Mouse (Mus musculus) macrophage (primary cell): ENCODE data around the gene Cd2. TPM values are rescaled to one million over a fixed set of nuclear protein-coding genes. Genes with fewer than 3 reads are reported as not detected.

Experiments used
- H3K27ac ChIP-seq: fragments of 350-480 bp; formaldehyde crosslinking; 2 replicates; pipeline ENCODE4 v1.9.0; 2021
- H3K36me3 ChIP-seq: fragments of 350-480 bp; formaldehyde crosslinking; 2 replicates; pipeline ENCODE4 v1.9.0; 2021; ENCODE audit errors: inconsistent target
- H3K4me3 ChIP-seq: fragments of 350-480 bp; formaldehyde crosslinking; 2 replicates; pipeline ENCODE4 v1.9.0; 2021; ENCODE audit errors: inconsistent target
- H3K79me2 ChIP-seq: fragments of 350-480 bp; formaldehyde crosslinking; 2 replicates; pipeline ENCODE4 v1.9.0; 2021; ENCODE audit errors: inconsistent target
- WGBS: methylation state at CpG from one replicate; pipeline ENCODE4 v1.1.7; 2026; ENCODE audit warnings: inconsistent platforms; ENCODE audit not compliant: missing documents; 5-methylcytosine and 5-hydroxymethylcytosine counted together
- polyA plus RNA-seq: library from polyadenylated mRNA; stranded (reverse); fragments of 250-400 nt; gene quantifications from 3 replicates; pipeline ENCODE4 v1.2.4, GENCODE M21; 2018; ENCODE audit warnings: inconsistent platforms

Cd2 gene
- polyA plus RNA-seq, 1 experiment from 2014 or later = 0.59 TPM

GRCm38 (mm10) chr3:101283869-101284706 is 3.7 kb downstream of the Cd2 start:
- Histone ChIP-seq H3K27ac (no peak overlapping the region), H3K36me3 (no peaks in the 10 kb centered on the region), H3K4me3 (no peak overlapping the region), H3K79me2 (no peaks in the 10 kb centered on the region)
- WGBS = 87% methylated on average over 13 of the region's 13 CpGs

- Histone ChIP-seq H3K79me2 (no peaks in the 10 kb centered on the region), H3K27ac (no peak overlapping the region), H3K4me3 (no peak overlapping the region), H3K36me3 (no peaks in the 10 kb centered on the region)
- WGBS = 77% methylated on average over 4 of the region's 4 CpGs
Observed at GRCm38 (mm10) chr3:101283441-101283840, 4.3 kb downstream of the Cd2 start.

- Histone ChIP-seq H3K27ac (no peak overlapping the region), H3K36me3 (no peaks in the 10 kb centered on the region), H3K4me3 (no peak overlapping the region), H3K79me2 (no peaks in the 10 kb centered on the region)
- WGBS = 94% methylated on average over 9 of the region's 9 CpGs
Observed at GRCm38 (mm10) chr3:101282556-101283180, 5.1 kb downstream of the Cd2 start.

- no peaks in the 10 kb centered on the region for H3K79me2 ChIP-seq
- H3K4me3 ChIP-seq = no peak overlapping the region
- no peak overlapping the region for H3K27ac ChIP-seq
- WGBS = 72% methylated on average over 4 of the region's 4 CpGs
- no peaks in the 10 kb centered on the region for H3K36me3 ChIP-seq
Observed at GRCm38 (mm10) chr3:101281841-101282240, 5.9 kb downstream of the Cd2 start.

- Histone ChIP-seq H3K36me3 (no peaks in the 10 kb centered on the region), H3K4me3 (no peak overlapping the region), H3K79me2 (no peaks in the 10 kb centered on the region), H3K27ac (no peak overlapping the region)
- WGBS = 44% methylated on average over 15 of the region's 15 CpGs
Observed at GRCm38 (mm10) chr3:101280348-101281311, 7.1 kb downstream of the Cd2 start.

- Histone ChIP-seq H3K4me3 (no peak overlapping the region), H3K27ac (no peak overlapping the region), H3K36me3 (no peaks in the 10 kb centered on the region), H3K79me2 (no peaks in the 10 kb centered on the region)
- WGBS = 86% methylated on average over 9 of the region's 10 CpGs
Observed at GRCm38 (mm10) chr3:101279561-101279960, 8.2 kb downstream of the Cd2 start.

GRCm38 (mm10) chr3:101278396-101278795 is 9.3 kb downstream of the Cd2 start:
- Histone ChIP-seq H3K36me3 (no peaks in the 10 kb centered on the region), H3K79me2 (no peaks in the 10 kb centered on the region), H3K27ac (no peak overlapping the region), H3K4me3 (no peak overlapping the region)
- 80% methylated on average over 5 of the region's 5 CpGs for WGBS

GRCm38 (mm10) chr3:101277830-101278229 is 9.9 kb downstream of the Cd2 start:
- Histone ChIP-seq H3K27ac (no peak overlapping the region), H3K36me3 (no peaks in the 10 kb centered on the region), H3K79me2 (no peaks in the 10 kb centered on the region), H3K4me3 (no peak overlapping the region)
- 76% methylated on average over 4 of the region's 4 CpGs for WGBS

- no peak overlapping the region for H3K27ac ChIP-seq
- 40% methylated on average over 12 of the region's 12 CpGs for WGBS
- H3K36me3 ChIP-seq = no peaks in the 10 kb centered on the region
- no peak overlapping the region for H3K4me3 ChIP-seq
- no peaks in the 10 kb centered on the region for H3K79me2 ChIP-seq
Observed at GRCm38 (mm10) chr3:101276501-101277320, 11.0 kb downstream of the Cd2 start.

- H3K79me2 ChIP-seq = no peaks in the 10 kb centered on the region
- no peak overlapping the region for H3K4me3 ChIP-seq
- H3K36me3 ChIP-seq = no peaks in the 10 kb centered on the region
- no peak overlapping the region for H3K27ac ChIP-seq
- WGBS = 68% methylated on average over 16 of the region's 16 CpGs
Observed at GRCm38 (mm10) chr3:101275636-101276300, 12.0 kb downstream of the Cd2 start.

GRCm38 (mm10) chr3:101274794-101275193 is 12.9 kb downstream of the Cd2 start:
- Histone ChIP-seq H3K4me3 (no peak overlapping the region), H3K36me3 (no peaks in the 10 kb centered on the region), H3K79me2 (no peaks in the 10 kb centered on the region), H3K27ac (no peak overlapping the region)
- 28% methylated on average over 3 of the region's 3 CpGs for WGBS

- Histone ChIP-seq H3K27ac (no peak overlapping the region), H3K36me3 (no peaks in the 10 kb centered on the region), H3K4me3 (no peak overlapping the region), H3K79me2 (no peaks in the 10 kb centered on the region)
- 80% methylated on average over 12 of the region's 12 CpGs for WGBS
Observed at GRCm38 (mm10) chr3:101274041-101274770, 13.5 kb downstream of the Cd2 start.

- WGBS = 88% methylated on average over 1 of the region's 1 CpGs
- H3K27ac ChIP-seq = no peak overlapping the region
- no peaks in the 10 kb centered on the region for H3K36me3 ChIP-seq
- no peaks in the 10 kb centered on the region for H3K79me2 ChIP-seq
- no peak overlapping the region for H3K4me3 ChIP-seq
Observed at GRCm38 (mm10) chr3:101272166-101272565, 15.6 kb downstream of the Cd2 start.
